In genomic region chr3:154547549-154548426, GRCm38 (mm10) we compare ENCODE assay signal across 10 mouse cellular contexts. TPM values are rescaled to one million over a fixed set of nuclear protein-coding genes. Genes with fewer than 3 reads are reported as not detected.
DNase-seq lines count a peak whose midpoint lies in the region; ATAC-seq lines count a peak whose summit lies in the region.
"Had no signal": no experiment of that assay in that cellular context is flagged by ENCODE, and none has a peak within 500 bp of the region (broad histone marks: within the 10 kb centered on the region; RNA-seq: fewer than 3 reads in every experiment).

No protein-coding gene starts in this region.

- H3K4me1 ChIP-seq in heart, embryonic 12.5 days (replicated peaks): peaks cover 11% of the 10 kb centered on the region
- peaks cover 40% of the 10 kb centered on the region for H3K4me1 ChIP-seq in forebrain, embryonic 12.5 days

- H3K9ac ChIP-seq in heart, embryonic 12.5 days: no peak overlapping the region
- H3K9ac ChIP-seq in forebrain, embryonic 12.5 days: peak overlapping the region; percentile 29; the same call in 1 of the 2 replicates

- H3K36me3 ChIP-seq in heart, embryonic 12.5 days: no peaks in the 10 kb centered on the region
- no peaks in the 10 kb centered on the region for H3K36me3 ChIP-seq in forebrain, embryonic 12.5 days (replicated peaks)

- intact Hi-C loops in left cerebral cortex, postnatal 14 days (cut with DNase I): no loop called here

- H3K27ac ChIP-seq in heart, embryonic 12.5 days (ENCODE audit: poor library complexity, severe bottlenecking): no peak overlapping the region
- 0 out of 2 replicates have a peak overlapping the region, but pooled peaks have one; percentile 31 for H3K27ac ChIP-seq in forebrain, embryonic 12.5 days
- H3K27ac ChIP-seq: macrophage had no signal

- DNase-seq in heart, adult 18-20 months: no peak
- DNase-seq in ES-CJ7 (ENCODE audit: low read depth, low spot score): peak; percentile 63
- peak; percentile 26 for DNase-seq in mesoderm, embryonic 11.5 days (ENCODE audit: low read depth, low spot score)
- no peak for DNase-seq in ovary, postnatal 14 days (ENCODE audit: low spot score)
- DNase-seq in lung, postnatal 14 days: no peak
- DNase-seq in left cerebral cortex, postnatal 14 days (ENCODE audit: low spot score in 2 of 2): no peak
- DNase-seq: kidney, postnatal 10 days had no signal

- H3K4me2 ChIP-seq in heart, embryonic 12.5 days: peak overlapping the region; percentile 60
- peak overlapping the region; percentile 46 for H3K4me2 ChIP-seq in forebrain, embryonic 12.5 days

- ATAC-seq in heart, embryonic 12.5 days (ENCODE audit: insufficient number of reproducible peaks, low FRiP score): no peak
- peak; percentile 51 for ATAC-seq in forebrain, embryonic 12.5 days (ENCODE audit: low FRiP score)

- WGBS in heart, embryonic 12.5 days: 8% methylated on average over 20 of the region's 20 CpGs
- 2% methylated on average over 20 of the region's 20 CpGs for WGBS in forebrain, embryonic 12.5 days

- peaks cover 33% of the 10 kb centered on the region for H3K27me3 ChIP-seq in heart, embryonic 12.5 days (replicated peaks)
- peaks cover 23% of the 10 kb centered on the region for H3K27me3 ChIP-seq in forebrain, embryonic 12.5 days

- H3K4me3 ChIP-seq in heart, embryonic 12.5 days: peak overlapping the region; percentile 35
- H3K4me3 ChIP-seq in forebrain, embryonic 12.5 days (replicated peaks): peak overlapping the region; percentile 10; the same call in 1 of the 2 replicates

- no peaks in the 10 kb centered on the region for H3K9me3 ChIP-seq in heart, embryonic 12.5 days (replicated peaks)
- no peaks in the 10 kb centered on the region for H3K9me3 ChIP-seq in forebrain, embryonic 12.5 days

RNA-seq across cellular contexts. Expression of gene Cryz, which starts 48.7 kb away (rescaled TPM):
- polyA plus RNA-seq in heart, embryonic 12.5 days (2016; fragmentation: Nextera tagmentation; extraction: Ambion mirVana): 10.5 and 12.1 TPM in 2 replicates
- total RNA-seq in heart, adult 18-20 months (2021): 10 to 100 TPM; 19.7 to 20.8 TPM
- 16.4 and 16.8 TPM in 2 replicates for polyA plus RNA-seq in forebrain, embryonic 12.5 days (2016; fragmentation: Nextera tagmentation; extraction: Ambion mirVana)
- total RNA-seq in left cerebral cortex, postnatal 14 days (2021): 10 to 100 TPM; 21.1 to 23.7 TPM

RNA-seq across cellular contexts. Expression of gene Tyw3, which starts 49.1 kb away (rescaled TPM):
- 7.8 and 9.0 TPM in 2 replicates for polyA plus RNA-seq in heart, embryonic 12.5 days (2016; fragmentation: Nextera tagmentation; extraction: Ambion mirVana)
- 1 to 10 TPM; 3.5 to 3.7 TPM for total RNA-seq in heart, adult 18-20 months (2021)
- 14.7 and 18.9 TPM in 2 replicates for polyA plus RNA-seq in forebrain, embryonic 12.5 days (2016; fragmentation: Nextera tagmentation; extraction: Ambion mirVana)
- total RNA-seq in left cerebral cortex, postnatal 14 days (2021): 10 to 100 TPM; 12.3 to 12.4 TPM

Comparison
In these comparisons a context has a peak if more than half of its experiments do, and no peak if none do; other contexts are left out.
1. DNase-seq: peak in ES-CJ7 (single experiment) and mesoderm, embryonic 11.5 days (single experiment); none in heart, adult 18-20 months (0 of 2), ovary, postnatal 14 days (single experiment), lung, postnatal 14 days (single experiment) and left cerebral cortex, postnatal 14 days (0 of 2).